Mouse (Mus musculus) hindbrain, embryonic 11.5 days (tissue): ENCODE data around the gene Xirp1. TPM values are rescaled to one million over a fixed set of nuclear protein-coding genes. Genes with fewer than 3 reads are reported as not detected.

Experiments used
- ATAC-seq: fragments of 200-750 bp; cut with Nextera tagmentation; 2 replicates; pipeline ENCODE4 v1.8.0; 2017; ENCODE audit warnings: mild to moderate bottlenecking, moderate TSS enrichment, moderate library complexity; ENCODE audit not compliant: low FRiP score
- DNase-seq: peaks from one replicate; pipeline ENCODE4 v3.0.0-alpha.2; 2015; ENCODE audit warnings: low spot score
- H3K27ac ChIP-seq: fragments of 300-500 bp; sonication (generic); 2 replicates; pipeline ENCODE4 v1.5.1; 2014; ENCODE audit warnings: mild to moderate bottlenecking, low read depth, low read length
- H3K27me3 ChIP-seq: fragments of 300-500 bp; sonication (generic); 2 replicates; pipeline ENCODE4 v1.6.1; 2014; ENCODE audit warnings: mild to moderate bottlenecking, low read length, moderate library complexity, mixed read lengths; ENCODE audit not compliant: control insufficient read depth, insufficient read depth
- H3K36me3 ChIP-seq: fragments of 300-500 bp; sonication (generic); 2 replicates; pipeline ENCODE4 v1.6.1; 2014; ENCODE audit warnings: mild to moderate bottlenecking, low read length, moderate library complexity, mixed read lengths; ENCODE audit not compliant: control insufficient read depth, insufficient read depth
- H3K4me1 ChIP-seq: fragments of 300-500 bp; sonication (generic); replicated peaks from 2 replicates; pipeline ENCODE4 v1.6.1; 2014; ENCODE audit warnings: low read length, mixed read lengths; ENCODE audit not compliant: control insufficient read depth, insufficient read depth
- H3K4me2 ChIP-seq: fragments of 300-500 bp; sonication (generic); replicated peaks from 2 replicates; pipeline ENCODE4 v1.6.1; 2014; ENCODE audit warnings: mild to moderate bottlenecking, low read depth, low read length
- H3K4me3 ChIP-seq: fragments of 300-500 bp; sonication (generic); 2 replicates; pipeline ENCODE4 v1.5.1; 2014; ENCODE audit warnings: low read depth, low read length
- H3K9ac ChIP-seq: fragments of 300-500 bp; sonication (generic); 2 replicates; pipeline ENCODE4 v1.6.1; 2014; ENCODE audit warnings: low read depth, low read length
- H3K9me3 ChIP-seq: fragments of 300-500 bp; sonication (generic); 2 replicates; pipeline ENCODE4 v1.6.1; 2016; ENCODE audit warnings: low read length; ENCODE audit not compliant: control insufficient read depth
- WGBS: fragments of 180-500 bp; shearing (Covaris S2); extraction: QIAGEN DNeasy Blood & Tissue Kit; methylation state at CpG from one replicate; pipeline ENCODE4 v1.1.7; 2014; 5-methylcytosine and 5-hydroxymethylcytosine counted together
- polyA plus RNA-seq: library from polyadenylated mRNA; unstranded; fragments of >200 nt; fragmentation: Nextera tagmentation; extraction: Ambion mirVana; gene quantifications from 2 replicates; pipeline ENCODE4 v1.2.1, GENCODE M21; 2014

Gene Xirp1
- polyA plus RNA-seq, 1 experiment from 2014 or later, result not detected

DNA sequence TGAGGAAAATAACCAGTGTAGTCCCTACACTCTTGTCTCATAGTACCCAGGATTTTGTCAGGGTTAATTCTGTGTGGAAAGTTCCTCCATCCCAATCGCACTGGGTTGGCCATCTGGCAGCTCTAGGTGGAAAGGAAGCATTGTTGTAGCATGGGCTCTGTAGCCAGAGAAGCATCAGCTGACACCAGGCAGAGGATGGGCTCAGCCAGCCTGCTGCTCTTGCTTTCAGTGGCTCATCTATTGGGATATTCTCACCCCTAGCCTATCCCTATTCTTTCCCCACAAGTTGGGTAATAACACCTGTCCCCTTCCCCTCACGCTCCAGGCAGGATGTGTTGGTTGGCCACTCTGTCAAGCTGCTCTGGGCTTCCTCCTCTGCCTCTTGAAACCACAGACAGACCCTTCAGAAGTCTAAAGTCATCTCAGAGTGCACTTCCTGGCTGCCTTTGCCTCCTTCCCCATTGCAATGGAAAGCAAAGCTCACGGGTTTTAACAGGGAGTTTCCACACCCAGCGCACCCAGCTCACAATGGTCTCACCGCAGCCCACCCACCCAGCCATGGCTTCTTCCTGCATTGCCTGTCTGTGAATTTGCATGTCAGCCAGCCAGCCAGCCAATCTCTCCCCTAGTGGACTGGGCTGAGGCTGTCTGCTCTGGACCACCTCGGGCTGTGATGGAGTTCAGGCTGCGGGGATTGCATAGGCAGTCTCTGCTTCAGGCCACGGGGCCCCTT, 31.3 kb upstream of the Xirp1 start:
- ATAC-seq, result no peak
- H3K27me3 ChIP-seq, result no peaks in the 10 kb centered on the region
- WGBS, result 55% methylated on average over 8 of the region's 8 CpGs
- H3K36me3 ChIP-seq, result no peaks in the 10 kb centered on the region
- H3K4me2 ChIP-seq, result no peak overlapping the region
- no peaks in the 10 kb centered on the region for H3K9me3 ChIP-seq
- H3K27ac ChIP-seq, result no peak overlapping the region
- no peak overlapping the region for H3K9ac ChIP-seq
- H3K4me3 ChIP-seq, result no peak overlapping the region
- no peaks in the 10 kb centered on the region for H3K4me1 ChIP-seq
- peak; percentile 40 for DNase-seq

GRCm38 (mm10) chr9:120049407-120049806, 26.0 kb upstream of the Xirp1 start:
- Histone ChIP-seq H3K9ac (no peak overlapping the region), H3K4me2 (no peak overlapping the region), H3K27ac (no peak overlapping the region), H3K27me3 (no peaks in the 10 kb centered on the region), H3K9me3 (no peaks in the 10 kb centered on the region), H3K4me1 (no peaks in the 10 kb centered on the region), H3K4me3 (no peak overlapping the region), H3K36me3 (no peaks in the 10 kb centered on the region)
- ATAC-seq (no peak), DNase-seq (no peak)
- 83% methylated on average over 3 of the region's 3 CpGs for WGBS

DNA sequence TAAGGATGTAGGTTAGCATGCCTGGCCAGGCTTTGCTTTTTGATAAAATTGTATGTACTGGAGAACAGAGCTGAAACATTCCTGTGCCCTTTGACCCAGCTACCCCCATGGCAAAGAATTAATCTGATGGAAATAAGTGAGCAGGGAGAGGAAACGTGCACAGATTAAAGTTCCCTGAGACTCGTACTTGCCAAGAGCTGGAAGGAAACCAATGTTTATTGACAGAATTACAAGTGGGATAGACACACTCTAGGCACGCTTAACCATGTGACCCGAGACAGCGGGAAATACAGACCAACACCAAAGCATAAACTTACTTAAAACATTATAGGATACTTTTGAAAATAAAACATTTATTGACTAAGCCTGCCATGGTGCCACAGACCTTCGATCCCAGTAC, 25.1 kb upstream of the Xirp1 start:
- WGBS, result 79% methylated on average over 6 of the region's 6 CpGs

GRCm38 (mm10) chr9:120043115-120043514, 19.7 kb upstream of the Xirp1 start:
- Histone ChIP-seq H3K4me2 (no peak overlapping the region), H3K36me3 (no peaks in the 10 kb centered on the region), H3K9me3 (no peaks in the 10 kb centered on the region), H3K27ac (no peak overlapping the region), H3K4me3 (no peak overlapping the region), H3K9ac (no peak overlapping the region), H3K27me3 (no peaks in the 10 kb centered on the region), H3K4me1 (no peaks in the 10 kb centered on the region)
- 87% methylated on average over 7 of the region's 7 CpGs for WGBS
- DNase-seq (no peak), ATAC-seq (no peak)

More for the DNA sequence above, 25.1 kb upstream of the Xirp1 start:
- H3K4me1 ChIP-seq, result no peaks in the 10 kb centered on the region
- H3K4me2 ChIP-seq, result no peak overlapping the region
- H3K4me3 ChIP-seq, result no peak overlapping the region
- no peaks in the 10 kb centered on the region for H3K9me3 ChIP-seq
- no peaks in the 10 kb centered on the region for H3K36me3 ChIP-seq
- H3K27me3 ChIP-seq, result no peaks in the 10 kb centered on the region
- no peak for DNase-seq
- no peak overlapping the region for H3K9ac ChIP-seq
- no peak for ATAC-seq
- no peak overlapping the region for H3K27ac ChIP-seq

GRCm38 (mm10) chr9:120037414-120037813, 14.0 kb upstream of the Xirp1 start:
- Histone ChIP-seq H3K9ac (no peak overlapping the region), H3K27me3 (no peaks in the 10 kb centered on the region), H3K4me3 (no peak overlapping the region), H3K9me3 (no peaks in the 10 kb centered on the region), H3K36me3 (no peaks in the 10 kb centered on the region), H3K4me1 (no peaks in the 10 kb centered on the region), H3K4me2 (no peak overlapping the region), H3K27ac (no peak overlapping the region)
- no peak for ATAC-seq
- DNase-seq, result no peak
- WGBS, result 87% methylated on average over 7 of the region's 7 CpGs

DNA sequence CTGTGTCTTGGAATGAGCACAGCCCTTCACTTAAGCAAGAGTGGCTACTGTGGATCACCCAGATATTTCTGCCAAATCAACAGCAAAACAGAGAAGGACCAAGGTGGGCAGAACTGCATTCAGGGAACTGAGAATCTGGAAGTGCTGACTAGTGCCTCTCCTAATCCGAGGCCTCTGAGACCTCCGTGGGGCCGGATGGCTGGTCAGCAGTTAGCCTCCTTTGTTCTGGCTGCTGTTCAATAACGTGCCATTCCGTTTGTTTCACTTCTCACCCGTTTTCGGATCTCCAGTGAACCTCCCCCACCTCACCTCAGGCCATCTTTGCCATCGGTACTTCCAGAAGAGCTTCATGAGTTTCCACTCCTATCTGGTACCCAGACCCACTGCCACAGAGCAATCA, 11.0 kb upstream of the Xirp1 start:
- ATAC-seq (no peak), DNase-seq (no peak)
- no peak overlapping the region for H3K27ac ChIP-seq
- H3K9ac ChIP-seq, result no peak overlapping the region
- H3K4me3 ChIP-seq, result no peak overlapping the region
- H3K9me3 ChIP-seq, result no peaks in the 10 kb centered on the region
- 85% methylated on average over 8 of the region's 8 CpGs for WGBS
- no peaks in the 10 kb centered on the region for H3K4me1 ChIP-seq
- H3K36me3 ChIP-seq, result no peaks in the 10 kb centered on the region
- H3K4me2 ChIP-seq, result no peak overlapping the region
- H3K27me3 ChIP-seq, result no peaks in the 10 kb centered on the region

- H3K27ac ChIP-seq, result no peak overlapping the region
- no peak for ATAC-seq
- no peaks in the 10 kb centered on the region for H3K27me3 ChIP-seq
- no peaks in the 10 kb centered on the region for H3K4me1 ChIP-seq
- no peaks in the 10 kb centered on the region for H3K36me3 ChIP-seq
- no peak overlapping the region for H3K4me2 ChIP-seq
- no peaks in the 10 kb centered on the region for H3K9me3 ChIP-seq
- DNase-seq, result no peak
- H3K4me3 ChIP-seq, result no peak overlapping the region
- WGBS, result 89% methylated on average over 6 of the region's 6 CpGs
- no peak overlapping the region for H3K9ac ChIP-seq
These were observed 9.3 kb upstream of the Xirp1 start for GRCm38 (mm10) chr9:120032710-120033109.

DNA sequence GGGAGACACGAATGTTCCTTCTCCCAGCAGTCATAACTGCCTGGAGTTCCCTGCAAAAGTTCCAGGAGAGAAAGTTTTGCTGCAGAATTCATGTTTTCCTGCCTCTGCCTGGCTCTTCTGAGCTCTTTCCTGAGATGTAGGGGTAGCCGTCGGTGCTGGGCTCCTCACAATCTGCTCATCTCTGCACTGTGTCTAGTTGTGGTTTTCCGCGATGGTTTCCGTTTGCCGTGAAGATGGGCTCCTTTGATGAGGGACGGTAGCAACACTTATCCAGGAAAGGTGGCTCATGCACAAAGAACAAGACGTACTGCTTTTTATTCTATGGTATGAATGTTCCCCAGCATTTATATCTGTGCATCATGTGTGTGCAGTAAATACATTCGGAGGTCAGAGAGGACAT, 7.0 kb upstream of the Xirp1 start:
- Histone ChIP-seq H3K9ac (no peak overlapping the region), H3K4me1 (no peaks in the 10 kb centered on the region), H3K4me3 (no peak overlapping the region), H3K27ac (no peak overlapping the region), H3K36me3 (no peaks in the 10 kb centered on the region), H3K9me3 (no peaks in the 10 kb centered on the region), H3K4me2 (no peak overlapping the region), H3K27me3 (no peaks in the 10 kb centered on the region)
- no peak for ATAC-seq
- DNase-seq, result no peak
- whole genome bisulfite sequencing, result 84% methylated on average over 10 of the region's 10 CpGs

DNA sequence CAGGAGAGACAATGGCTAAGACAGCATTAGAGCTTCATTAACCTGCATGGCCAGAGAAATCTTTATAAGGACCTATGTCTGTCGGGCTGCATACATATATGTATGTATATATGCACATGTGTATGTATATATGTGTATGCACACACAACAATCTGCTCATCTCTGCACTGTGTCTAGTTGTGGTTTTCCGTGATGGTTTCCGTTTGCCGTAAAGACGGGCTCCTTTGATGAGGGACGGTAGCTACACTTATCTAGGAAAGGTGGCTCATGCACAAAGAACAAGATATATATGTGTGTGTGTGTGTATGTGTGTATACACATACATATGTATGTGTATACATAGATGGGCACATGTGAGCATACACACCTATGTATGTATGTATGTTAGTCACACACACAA, 6.5 kb upstream of the Xirp1 start:
- no peaks in the 10 kb centered on the region for H3K4me1 ChIP-seq
- no peak overlapping the region for H3K4me2 ChIP-seq
- no peaks in the 10 kb centered on the region for H3K36me3 ChIP-seq
- H3K4me3 ChIP-seq, result no peak overlapping the region
- no peak overlapping the region for H3K27ac ChIP-seq
- H3K27me3 ChIP-seq, result no peaks in the 10 kb centered on the region
- ATAC-seq (no peak), DNase-seq (no peak)
- H3K9me3 ChIP-seq, result no peaks in the 10 kb centered on the region
- WGBS, result 96% methylated on average over 6 of the region's 6 CpGs
- H3K9ac ChIP-seq, result no peak overlapping the region
